11 mouse cellular contexts compared by ENCODE assay signal in the genomic region with DNA sequence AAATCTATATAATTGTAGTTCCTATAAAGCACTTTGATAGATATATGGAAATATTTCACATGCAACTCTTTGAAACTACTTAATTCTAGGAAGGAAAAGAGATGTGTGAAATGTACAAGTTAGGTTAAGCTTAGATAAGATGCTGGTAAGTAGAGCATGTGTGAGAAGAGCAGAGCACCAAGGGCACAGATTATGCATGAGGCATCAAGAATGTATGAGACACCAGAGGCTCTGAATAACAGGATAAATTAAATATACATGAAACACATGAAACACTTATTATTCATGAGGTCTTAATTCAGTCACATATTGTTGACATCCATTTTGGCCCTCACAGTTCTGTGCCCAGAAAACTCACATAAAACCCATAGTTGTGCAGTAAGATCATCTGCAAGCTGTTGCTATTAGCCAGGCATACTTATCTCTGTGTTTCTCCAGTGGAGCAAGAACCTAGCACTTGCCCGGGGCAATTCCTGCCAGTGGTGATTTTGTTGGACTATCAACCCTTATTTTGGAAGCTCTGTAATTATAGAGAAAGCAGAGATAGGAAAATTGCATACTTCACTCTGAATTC.
"Had no signal": no experiment of that assay in that cellular context is flagged by ENCODE, and none has a peak within 500 bp of the region (broad histone marks: within the 10 kb centered on the region; RNA-seq: fewer than 3 reads in every experiment).

No protein-coding gene starts in this region.

- H3K9me3 ChIP-seq: kidney, embryonic 15.5 days; limb, embryonic 13.5 days; neural tube, embryonic 13.5 days had no signal

- DNase-seq: kidney, adult 2 months; kidney, postnatal 14 days; left cerebral cortex, postnatal 4 days; lung, adult 18-20 months; right cerebral cortex, adult 18-20 months; right cerebral cortex, postnatal 25 days had no signal

- H3K27me3 ChIP-seq: kidney, embryonic 15.5 days; limb, embryonic 13.5 days; neural tube, embryonic 13.5 days had no signal

- H3K4me3 ChIP-seq: kidney, embryonic 15.5 days; limb, embryonic 13.5 days; neural tube, embryonic 13.5 days had no signal

- H3K4me2 ChIP-seq: kidney, embryonic 15.5 days; limb, embryonic 13.5 days; neural tube, embryonic 13.5 days had no signal

- H3K36me3 ChIP-seq: kidney, embryonic 15.5 days; limb, embryonic 13.5 days; neural tube, embryonic 13.5 days had no signal

- H3K27ac ChIP-seq: kidney, embryonic 15.5 days; limb, embryonic 13.5 days; liver, embryonic 14.5 days; neural tube, embryonic 13.5 days; stomach, postnatal 0 days had no signal

- H3K4me1 ChIP-seq: kidney, embryonic 15.5 days; limb, embryonic 13.5 days; neural tube, embryonic 13.5 days had no signal

- H3K9ac ChIP-seq: kidney, embryonic 15.5 days; limb, embryonic 13.5 days; liver, embryonic 14.5 days; neural tube, embryonic 13.5 days had no signal
